Mouse (Mus musculus) left cerebral cortex, postnatal 14 days (tissue): ENCODE results near the gene Hps1. TPM values are rescaled to one million over a fixed set of nuclear protein-coding genes. Genes with fewer than 3 reads are reported as not detected.

Source experiments
- DNase-seq, 2 experiments: peaks; one replicate each; pipeline ENCODE4 v3.0.0; 2021 to 2022; ENCODE audit warnings: low spot score in 2 of 2, mixed read lengths in 1 of 2
- intact Hi-C: fragments of 180-260 bp; cut with DNase I; formaldehyde crosslinking; loops from one replicate; pipeline ENCODE4 v1.15.1; 2025
- total RNA-seq, 2 experiments: library from RNA; stranded (reverse); gene quantifications; 2 replicates each; pipeline ENCODE4 v1.2.3; 2021

Hps1 gene
- total RNA-seq, 2 experiments from 2014 or later = 9.4 to 11.1 TPM

GRCm38 (mm10) chr19:42767361-42767760 is 12.4 kb downstream of the Hps1 start:
- intact Hi-C loops = no loop called here
- no peak for DNase-seq

GRCm38 (mm10) chr19:42764398-42764797 is 15.4 kb downstream of the Hps1 start:
- no peak for DNase-seq
- intact Hi-C loops = no loop called here

GRCm38 (mm10) chr19:42756671-42757070 is 23.1 kb downstream of the Hps1 start:
- intact Hi-C loops = no loop called here
- DNase-seq = no peak

- no peak for DNase-seq
- intact Hi-C loops = no loop called here
Measured at GRCm38 (mm10) chr19:42755148-42755870, 24.5 kb downstream of the Hps1 start.

GRCm38 (mm10) chr19:42753141-42753917 is 26.4 kb downstream of the Hps1 start:
- intact Hi-C loops = no loop called here
- DNase-seq = peak; percentile 42 to 63

- intact Hi-C loops = no loop called here
- DNase-seq = peak; percentile 54 to 65
Measured at GRCm38 (mm10) chr19:42752363-42752931, 27.3 kb downstream of the Hps1 start, which contains the start of gene Pyroxd2. Gene Pyroxd2 (minus strand): TSS chr19:42752775.

- DNase-seq = no peak
- intact Hi-C loops = no loop called here
Measured at GRCm38 (mm10) chr19:42750196-42750595, 29.6 kb downstream of the Hps1 start.

- intact Hi-C loops = loop anchor here (10.0 kb wide), 2 partner anchors 292 to 432 kb away; no protein-coding TSS in a partner anchor
Measured at GRCm38 (mm10) chr19:42746702-42747101, 33.1 kb downstream of the Hps1 start.

GRCm38 (mm10) chr19:42745869-42746224 is 33.9 kb downstream of the Hps1 start:
- intact Hi-C loops = loop anchor here (2.0 to 10.0 kb wide), 3 partner anchors 85 to 431 kb away; no protein-coding TSS in a partner anchor
- no peak for DNase-seq

More at GRCm38 (mm10) chr19:42746702-42747101, 33.1 kb downstream of the Hps1 start:
- DNase-seq = no peak

- intact Hi-C loops = loop anchor here (2.0 to 10.0 kb wide), 3 partner anchors 84 to 430 kb away; no protein-coding TSS in a partner anchor
- no peak for DNase-seq
Measured at GRCm38 (mm10) chr19:42745084-42745868, 34.5 kb downstream of the Hps1 start.

GRCm38 (mm10) chr19:42744162-42744586 is 35.6 kb downstream of the Hps1 start:
- intact Hi-C loops = loop anchor here (2.0 to 10.0 kb wide), 4 partner anchors 83 to 429 kb away; no protein-coding TSS in a partner anchor
- DNase-seq = peak; percentile 66 to 77

GRCm38 (mm10) chr19:42743261-42743660 is 36.5 kb downstream of the Hps1 start:
- no peak for DNase-seq
- intact Hi-C loops = loop anchor here (5.0 to 10.0 kb wide), 3 partner anchors 156 to 428 kb away; no protein-coding TSS in a partner anchor

- peak; percentile 52 to 76 for DNase-seq
- intact Hi-C loops = loop anchor here (5.0 to 10.0 kb wide), 3 partner anchors 155 to 427 kb away; no protein-coding TSS in a partner anchor
Measured at GRCm38 (mm10) chr19:42741884-42742283, 37.9 kb downstream of the Hps1 start.

- intact Hi-C loops = loop anchor here (5.0 to 10.0 kb wide), 3 partner anchors 153 to 426 kb away; no protein-coding TSS in a partner anchor
- DNase-seq = no peak
Measured at GRCm38 (mm10) chr19:42740163-42740899, 39.4 kb downstream of the Hps1 start.

GRCm38 (mm10) chr19:42739734-42740133 is 40.0 kb downstream of the Hps1 start:
- no peak for DNase-seq
- intact Hi-C loops = loop anchor here (5.0 to 10.0 kb wide), 3 partner anchors 152 to 425 kb away; no protein-coding TSS in a partner anchor

GRCm38 (mm10) chr19:42737753-42738152 is 42.0 kb downstream of the Hps1 start:
- intact Hi-C loops = no loop called here
- no peak for DNase-seq

GRCm38 (mm10) chr19:42734982-42735381 is 44.8 kb downstream of the Hps1 start:
- no peak for DNase-seq
- intact Hi-C loops = no loop called here

GRCm38 (mm10) chr19:42727424-42727823 is 52.4 kb downstream of the Hps1 start:
- DNase-seq = no peak
- intact Hi-C loops = no loop called here
